Mouse (Mus musculus): Measurements from ENCODE around the gene Snrnp35. TPM values are rescaled to one million over a fixed set of nuclear protein-coding genes. Genes with fewer than 3 reads are reported as not detected.
A peak's percentile ranks its signal among the peaks of the same experiment; 100 is the strongest.
"Not testable (repeated sequence)": the region's sequence is repeated elsewhere in the genome, so short reads cannot be mapped to it uniquely, and the experiment has no call there.

Gene Snrnp35
- polyA plus RNA-seq, 1 experiment from 2014 or later = 20.9 TPM

- WGBS = 85% methylated on average over 11 of the region's 11 CpGs
- Histone ChIP-seq H3K4me3 (ENCODE audit: low read length) (no peak overlapping the region), H3K4me2 (ENCODE audit: low read depth, low read length) (no peak overlapping the region), H3K9me3 (ENCODE audit: control insufficient read depth, low read length) (no peaks in the 10 kb centered on the region), H3K9ac (ENCODE audit: low read depth, low read length) (no peak overlapping the region), H3K27ac (ENCODE audit: low read length) (no peak overlapping the region), H3K27me3 (replicated peaks; ENCODE audit: control insufficient read depth, insufficient read depth, low read length) (no peaks in the 10 kb centered on the region), H3K36me3 (ENCODE audit: control insufficient read depth, insufficient read depth, low read length) (peaks cover 9% of the 10 kb centered on the region), H3K4me1 (ENCODE audit: control insufficient read depth, insufficient read depth, low read length) (peaks cover 2% of the 10 kb centered on the region; the same call in 1 of the 2 replicates)
- no peak for ATAC-seq
These were observed 10.5 kb downstream of the Snrnp35 start for GRCm38 (mm10) chr5:124493455-124493854.

- H3K36me3 ChIP-seq (ENCODE audit: control insufficient read depth, insufficient read depth, low read length) = peaks cover 4% of the 10 kb centered on the region; the same call in 1 of the 2 replicates
- no peaks in the 10 kb centered on the region for H3K27me3 ChIP-seq (replicated peaks; ENCODE audit: control insufficient read depth, insufficient read depth, low read length)
- H3K4me2 ChIP-seq (ENCODE audit: low read depth, low read length) = no peak overlapping the region
- no peak overlapping the region for H3K9ac ChIP-seq (ENCODE audit: low read depth, low read length)
- H3K9me3 ChIP-seq (ENCODE audit: control insufficient read depth, low read length) = no peaks in the 10 kb centered on the region
- peaks cover 2% of the 10 kb centered on the region; the same call in 1 of the 2 replicates for H3K4me1 ChIP-seq (ENCODE audit: control insufficient read depth, insufficient read depth, low read length)
- ATAC-seq = no peak
- no peak overlapping the region for H3K27ac ChIP-seq (ENCODE audit: low read length)
- no peak overlapping the region for H3K4me3 ChIP-seq (ENCODE audit: low read length)
- 58% methylated on average over 7 of the region's 7 CpGs for WGBS
These were observed 12.6 kb downstream of the Snrnp35 start for GRCm38 (mm10) chr5:124495547-124495946.

GRCm38 (mm10) chr5:124496614-124497514 lies 13.9 kb downstream of the Snrnp35 start:
- H3K27me3 ChIP-seq (replicated peaks; ENCODE audit: control insufficient read depth, insufficient read depth, low read length) = no peaks in the 10 kb centered on the region
- peaks cover 4% of the 10 kb centered on the region; the same call in 1 of the 2 replicates for H3K36me3 ChIP-seq (ENCODE audit: control insufficient read depth, insufficient read depth, low read length)
- H3K4me2 ChIP-seq (ENCODE audit: low read depth, low read length) = peak overlapping the region; percentile 38
- peaks cover 2% of the 10 kb centered on the region; the same call in 1 of the 2 replicates for H3K4me1 ChIP-seq (ENCODE audit: control insufficient read depth, insufficient read depth, low read length)
- peak overlapping the region; percentile 34; the same call in 1 of the 2 replicates for H3K4me3 ChIP-seq (ENCODE audit: low read length)
- peak; percentile 72 for ATAC-seq
- peak overlapping the region; percentile 36 for H3K9ac ChIP-seq (ENCODE audit: low read depth, low read length)
- no peaks in the 10 kb centered on the region for H3K9me3 ChIP-seq (ENCODE audit: control insufficient read depth, low read length)
- 48% methylated on average over 15 of the region's 15 CpGs for WGBS
- H3K27ac ChIP-seq (ENCODE audit: low read length) = no peak overlapping the region

- no peak for ATAC-seq
- H3K9me3 ChIP-seq (ENCODE audit: control insufficient read depth, low read length) = no peaks in the 10 kb centered on the region
- no peak overlapping the region for H3K9ac ChIP-seq (ENCODE audit: low read depth, low read length)
- H3K27ac ChIP-seq (ENCODE audit: low read length) = peak overlapping the region; percentile 8; the same call in 1 of the 2 replicates
- no peak overlapping the region for H3K4me3 ChIP-seq (ENCODE audit: low read length)
- WGBS = 69% methylated on average over 9 of the region's 9 CpGs
- peaks cover 5% of the 10 kb centered on the region; the same call in 1 of the 2 replicates for H3K36me3 ChIP-seq (ENCODE audit: control insufficient read depth, insufficient read depth, low read length)
- no peaks in the 10 kb centered on the region for H3K27me3 ChIP-seq (replicated peaks; ENCODE audit: control insufficient read depth, insufficient read depth, low read length)
- H3K4me1 ChIP-seq (ENCODE audit: control insufficient read depth, insufficient read depth, low read length) = peaks cover 2% of the 10 kb centered on the region; the same call in 1 of the 2 replicates
- no peak overlapping the region for H3K4me2 ChIP-seq (ENCODE audit: low read depth, low read length)
These were observed 15.4 kb downstream of the Snrnp35 start for GRCm38 (mm10) chr5:124498221-124498876.

- Histone ChIP-seq H3K4me3 (ENCODE audit: low read length) (no peak overlapping the region), H3K27me3 (replicated peaks; ENCODE audit: control insufficient read depth, insufficient read depth, low read length) (no peaks in the 10 kb centered on the region), H3K9me3 (ENCODE audit: control insufficient read depth, low read length) (no peaks in the 10 kb centered on the region), H3K4me1 (ENCODE audit: control insufficient read depth, insufficient read depth, low read length) (peaks cover 2% of the 10 kb centered on the region; the same call in 1 of the 2 replicates), H3K4me2 (ENCODE audit: low read depth, low read length) (no peak overlapping the region), H3K9ac (ENCODE audit: low read depth, low read length) (no peak overlapping the region), H3K27ac (ENCODE audit: low read length) (no peak overlapping the region), H3K36me3 (ENCODE audit: control insufficient read depth, insufficient read depth, low read length) (peaks cover 7% of the 10 kb centered on the region; the same call in 1 of the 2 replicates)
- ATAC-seq = no peak
- WGBS = 41% methylated on average over 5 of the region's 5 CpGs
These were observed 16.1 kb downstream of the Snrnp35 start for GRCm38 (mm10) chr5:124499001-124499400.

- H3K4me2 ChIP-seq (ENCODE audit: low read depth, low read length); H3K36me3 ChIP-seq (ENCODE audit: control insufficient read depth, insufficient read depth, low read length); H3K9ac ChIP-seq (ENCODE audit: low read depth, low read length); ATAC-seq; H3K4me1 ChIP-seq (ENCODE audit: control insufficient read depth, insufficient read depth, low read length); H3K27me3 ChIP-seq (replicated peaks; ENCODE audit: control insufficient read depth, insufficient read depth, low read length); H3K9me3 ChIP-seq (ENCODE audit: control insufficient read depth, low read length); H3K4me3 ChIP-seq (ENCODE audit: low read length); H3K27ac ChIP-seq (ENCODE audit: low read length): not testable (repeated sequence)
- WGBS = 89% methylated on average over 2 of the region's 4 CpGs
These were observed 17.1 kb downstream of the Snrnp35 start for GRCm38 (mm10) chr5:124500037-124500436.

- Histone ChIP-seq H3K27me3 (replicated peaks; ENCODE audit: control insufficient read depth, insufficient read depth, low read length) (no peaks in the 10 kb centered on the region), H3K4me1 (ENCODE audit: control insufficient read depth, insufficient read depth, low read length) (peaks cover 2% of the 10 kb centered on the region; the same call in 1 of the 2 replicates), H3K27ac (ENCODE audit: low read length) (no peak overlapping the region), H3K36me3 (ENCODE audit: control insufficient read depth, insufficient read depth, low read length) (peaks cover 7% of the 10 kb centered on the region; the same call in 1 of the 2 replicates), H3K4me3 (ENCODE audit: low read length) (no peak overlapping the region), H3K9me3 (ENCODE audit: control insufficient read depth, low read length) (no peaks in the 10 kb centered on the region), H3K4me2 (ENCODE audit: low read depth, low read length) (no peak overlapping the region), H3K9ac (ENCODE audit: low read depth, low read length) (no peak overlapping the region)
- ATAC-seq = no peak
- 92% methylated on average over 3 of the region's 3 CpGs for WGBS
These were observed 17.6 kb downstream of the Snrnp35 start for GRCm38 (mm10) chr5:124500573-124500972.

- Histone ChIP-seq H3K4me3 (ENCODE audit: low read length) (no peak overlapping the region), H3K27ac (ENCODE audit: low read length) (no peak overlapping the region), H3K27me3 (replicated peaks; ENCODE audit: control insufficient read depth, insufficient read depth, low read length) (no peaks in the 10 kb centered on the region), H3K4me1 (ENCODE audit: control insufficient read depth, insufficient read depth, low read length) (peaks cover 8% of the 10 kb centered on the region; the same call in 1 of the 2 replicates), H3K4me2 (ENCODE audit: low read depth, low read length) (no peak overlapping the region), H3K9ac (ENCODE audit: low read depth, low read length) (no peak overlapping the region), H3K36me3 (ENCODE audit: control insufficient read depth, insufficient read depth, low read length) (peaks cover 7% of the 10 kb centered on the region; the same call in 1 of the 2 replicates), H3K9me3 (ENCODE audit: control insufficient read depth, low read length) (no peaks in the 10 kb centered on the region)
- WGBS = 91% methylated on average over 10 of the region's 10 CpGs
- no peak for ATAC-seq
These were observed 18.6 kb downstream of the Snrnp35 start for GRCm38 (mm10) chr5:124501541-124501940.

- Histone ChIP-seq H3K36me3 (ENCODE audit: control insufficient read depth, insufficient read depth, low read length) (0 out of 2 replicates have a peak, but pooled peaks cover 7% of the 10 kb centered on the region), H3K9ac (ENCODE audit: low read depth, low read length) (no peak overlapping the region), H3K9me3 (ENCODE audit: control insufficient read depth, low read length) (no peaks in the 10 kb centered on the region), H3K27ac (ENCODE audit: low read length) (no peak overlapping the region), H3K4me3 (ENCODE audit: low read length) (no peak overlapping the region), H3K4me2 (ENCODE audit: low read depth, low read length) (no peak overlapping the region), H3K27me3 (replicated peaks; ENCODE audit: control insufficient read depth, insufficient read depth, low read length) (no peaks in the 10 kb centered on the region), H3K4me1 (ENCODE audit: control insufficient read depth, insufficient read depth, low read length) (peaks cover 11% of the 10 kb centered on the region; the same call in 1 of the 2 replicates)
- ATAC-seq = no peak
- WGBS = 69% methylated on average over 14 of the region's 14 CpGs
These were observed 20.8 kb downstream of the Snrnp35 start for GRCm38 (mm10) chr5:124503742-124504141.
